Mouse (Mus musculus) regulatory T cell (primary cell): ENCODE data around the gene Pisd.

ENCODE experiments used
- in situ Hi-C: fragments of 300-600 bp; cut with MboI, MseI; formaldehyde crosslinking; loops from one replicate; pipeline ENCODE4 v1.15.1; 2025; ENCODE audit warnings: high pct_unique_total_duplicates

Pisd gene

GRCm38 (mm10) chr5:32711485-32711884 lies 74.0 kb downstream of the Pisd start:
- in situ Hi-C loops: no loop called here

DNA sequence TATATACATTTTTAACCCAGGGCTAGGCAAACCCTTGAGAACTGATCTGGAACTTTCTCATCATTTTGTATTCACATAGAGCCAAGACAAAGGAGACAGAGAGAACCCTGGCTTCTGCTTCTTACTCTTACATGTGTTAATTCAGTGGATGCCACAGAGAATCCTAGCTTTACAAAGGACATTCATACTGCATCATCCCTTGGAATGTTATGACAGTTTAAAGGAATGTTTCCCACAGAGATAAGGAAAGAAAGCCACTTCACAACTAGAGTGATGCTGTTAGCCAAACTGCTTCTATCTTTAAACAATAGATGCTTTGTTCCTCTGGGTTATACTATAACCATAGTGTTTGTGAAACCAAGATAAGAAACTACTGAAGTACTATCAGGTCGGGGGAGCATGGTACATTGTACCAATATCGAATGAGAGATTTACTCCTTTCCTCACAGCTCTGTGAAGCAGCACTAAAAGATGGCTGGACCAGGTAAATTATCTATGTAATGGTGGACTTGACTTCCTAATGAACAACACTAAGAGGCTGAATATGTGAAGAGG lies 79.1 kb downstream of the Pisd start:
- in situ Hi-C loops: no loop called here

DNA sequence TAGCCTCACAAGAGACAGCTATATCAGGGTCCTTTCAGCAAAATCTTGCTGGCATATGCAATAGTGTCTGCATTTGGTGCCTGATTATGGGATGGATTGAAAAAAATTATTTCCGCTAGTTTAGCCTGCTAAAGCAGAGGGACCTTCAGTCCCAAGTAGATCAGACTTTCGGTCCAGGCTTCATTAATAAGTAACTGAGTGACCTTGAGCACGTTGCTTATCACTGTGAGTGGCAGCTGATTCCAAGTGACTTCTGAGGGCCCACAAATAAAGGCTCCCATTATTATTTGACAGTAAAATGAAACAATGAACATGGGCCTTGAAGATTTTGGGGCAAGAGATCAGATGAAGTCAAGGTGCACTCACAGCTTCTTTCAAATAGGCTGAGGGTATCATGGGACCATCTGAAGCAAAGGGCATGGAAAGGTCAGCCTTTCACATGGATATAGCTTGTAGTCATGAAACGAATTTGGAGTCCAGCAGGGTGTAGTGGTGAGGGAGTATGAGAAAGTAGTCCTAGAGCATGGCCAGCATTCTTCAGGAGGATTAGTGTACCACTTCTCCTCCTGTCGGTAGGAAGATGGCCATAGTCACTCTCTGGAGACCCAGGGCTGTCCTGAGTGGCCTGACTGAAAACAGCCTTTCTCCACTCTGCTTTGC lies 88.1 kb downstream of the Pisd start:
- in situ Hi-C loops: no loop called here

DNA sequence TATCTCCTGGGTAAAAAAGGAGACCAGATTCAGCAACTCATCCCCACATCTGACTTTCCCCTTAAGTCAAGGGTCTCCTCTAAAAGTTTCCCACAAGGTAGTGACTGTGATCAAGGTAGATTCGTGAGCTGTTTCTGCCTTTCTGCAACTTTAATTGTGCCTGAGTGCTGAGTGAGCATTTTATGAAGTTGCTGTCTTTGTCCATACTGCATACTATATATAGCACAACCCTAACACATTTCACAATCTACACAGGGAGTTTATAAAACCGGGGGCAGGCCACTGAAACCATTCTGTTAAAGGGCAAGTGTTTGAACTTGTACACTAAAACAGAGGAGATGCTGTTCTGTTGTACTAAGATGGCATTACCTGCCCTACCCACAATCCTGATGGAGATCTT lies 92.0 kb downstream of the Pisd start:
- in situ Hi-C loops: no loop called here
